Mouse (Mus musculus): ENCODE data around the gene Alg13.

Alg13 gene

DNA sequence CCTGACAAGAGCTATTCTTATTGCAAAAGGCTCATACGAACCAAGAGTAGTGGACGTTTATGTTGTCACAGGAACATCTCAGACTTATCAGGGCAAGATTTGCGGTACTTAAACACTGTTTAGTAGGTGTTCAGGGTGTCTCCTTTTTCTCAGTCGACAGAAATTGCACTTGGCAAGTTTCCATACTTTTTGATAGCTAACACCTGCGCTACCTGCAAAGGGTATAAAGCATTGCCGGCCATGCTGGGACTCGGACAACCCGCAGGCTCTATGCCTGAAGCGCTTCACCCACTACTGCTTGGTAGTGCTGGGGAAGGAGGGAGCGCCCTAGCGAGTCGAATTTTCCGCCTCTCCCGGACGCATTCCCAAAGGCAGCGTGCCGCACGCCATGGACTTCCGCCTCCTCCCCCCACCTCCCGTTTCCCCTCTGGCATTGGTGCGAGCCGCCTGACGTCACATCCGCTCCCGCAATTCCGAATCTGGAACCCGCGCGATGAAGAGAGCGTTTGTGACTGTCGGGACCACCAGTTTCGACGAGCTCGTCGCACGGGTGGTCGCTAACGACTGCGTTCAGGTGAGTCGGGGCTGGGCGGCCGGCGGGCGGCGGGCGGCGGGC lies at the start of gene Alg13:
Alg13 (plus strand) TSS at position 257 of the 616 bp plus-strand sequence.
- peak; percentile 30 to 36 for DNase-seq (ENCODE audit: low spot score in 2 of 2)

DNA sequence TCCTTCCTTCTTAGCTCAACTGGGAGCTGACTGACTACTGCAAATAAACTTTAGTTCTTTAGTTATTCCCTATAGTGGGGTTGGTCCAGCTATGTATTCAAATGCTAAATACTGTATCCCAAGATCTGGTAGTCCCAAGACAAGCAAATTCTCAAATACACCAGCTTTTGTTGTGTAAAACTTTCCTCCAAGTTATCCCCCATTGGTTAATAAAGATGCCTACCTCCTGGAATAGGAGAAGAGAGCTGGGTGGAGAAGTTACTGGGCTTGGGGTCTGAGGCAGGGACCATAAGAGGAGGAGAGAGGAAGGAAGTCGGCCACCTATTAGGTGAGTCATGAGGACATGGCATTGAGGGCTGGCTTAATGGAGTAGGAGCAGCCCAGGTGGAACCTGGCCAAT lies 49.0 kb upstream of the Alg13 start:
- no peak for DNase-seq (ENCODE audit: low spot score in 2 of 2)

DNA sequence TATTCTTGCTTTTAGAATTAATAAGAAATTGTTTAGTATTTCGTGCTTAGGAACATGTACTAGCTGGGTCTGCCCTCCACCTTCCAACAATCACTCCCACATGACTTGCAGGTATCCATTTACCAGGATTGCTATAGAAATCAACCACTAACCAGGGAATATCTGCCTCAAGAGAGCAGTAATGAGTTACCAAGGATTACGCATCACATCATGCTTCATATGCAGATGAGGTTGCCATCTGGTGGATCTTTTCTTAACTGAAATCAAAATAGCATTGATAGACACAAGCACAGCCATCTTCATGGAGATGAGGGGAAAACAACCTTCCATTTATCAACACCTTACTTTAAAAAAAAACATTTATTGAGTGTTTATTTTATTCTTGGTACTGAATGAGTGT lies 16.1 kb upstream of the Alg13 start:
- DNase-seq (ENCODE audit: low spot score in 2 of 2) = no peak

DNA sequence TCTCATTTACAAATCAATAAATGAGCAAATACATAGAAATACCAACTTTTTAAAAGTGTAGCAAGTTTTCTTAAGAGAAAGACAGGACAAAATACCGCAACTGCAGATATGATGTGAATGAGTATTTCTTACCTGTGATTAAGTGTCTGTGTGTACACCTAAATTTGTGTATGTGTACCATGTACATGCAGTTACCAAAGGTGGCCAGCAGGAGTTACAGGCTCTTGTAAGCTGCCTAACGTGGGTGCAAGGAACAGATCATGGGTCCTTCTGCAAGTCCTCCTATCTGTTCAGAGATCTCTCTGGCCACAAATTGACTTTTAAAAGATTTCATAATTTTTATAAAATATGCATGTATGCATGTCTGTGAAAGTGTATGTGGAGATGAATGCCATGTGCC lies 11.9 kb upstream of the Alg13 start:
- no peak for DNase-seq (ENCODE audit: low spot score in 2 of 2)

DNA sequence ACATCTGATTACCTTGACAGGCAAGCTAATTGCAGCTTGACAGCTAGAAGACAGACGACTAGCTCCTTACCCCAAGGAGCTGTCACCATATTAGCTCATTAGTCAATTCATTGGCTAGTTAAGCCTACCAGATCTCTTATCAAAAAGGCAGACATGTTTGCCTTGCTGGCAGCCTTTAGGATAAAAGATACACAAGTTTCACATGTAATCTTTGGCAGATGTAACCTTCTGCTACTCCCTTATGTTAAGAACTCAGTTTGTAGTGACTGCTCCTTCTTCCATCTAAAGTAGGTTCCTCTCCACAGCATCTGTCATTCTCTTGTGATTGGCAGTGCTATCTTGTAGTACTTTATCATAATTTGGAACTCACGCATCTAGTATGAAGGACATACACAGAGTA lies 3.6 kb upstream of the Alg13 start:
- DNase-seq (ENCODE audit: low spot score in 2 of 2) = no peak

DNA sequence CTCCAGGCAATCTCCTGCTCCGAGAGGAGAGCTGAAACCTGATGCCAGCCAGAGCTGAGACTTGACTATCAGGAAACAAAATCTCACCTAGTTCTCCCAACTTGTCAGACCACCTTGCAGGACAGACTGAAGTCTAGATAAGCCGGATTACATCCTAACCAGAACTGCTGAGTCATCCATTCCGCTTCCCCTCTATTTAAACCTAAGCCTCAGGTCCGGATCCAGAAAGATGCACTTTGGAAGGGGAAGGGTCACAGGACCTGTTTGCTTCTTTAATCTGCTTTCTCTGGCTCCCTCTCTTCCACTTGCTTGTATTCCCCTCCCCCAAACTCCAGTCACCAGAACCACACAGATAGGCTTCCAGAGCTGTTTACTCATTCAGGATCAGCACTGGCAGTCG lies 2.6 kb upstream of the Alg13 start:
- no peak for DNase-seq (ENCODE audit: low spot score in 2 of 2)

DNA sequence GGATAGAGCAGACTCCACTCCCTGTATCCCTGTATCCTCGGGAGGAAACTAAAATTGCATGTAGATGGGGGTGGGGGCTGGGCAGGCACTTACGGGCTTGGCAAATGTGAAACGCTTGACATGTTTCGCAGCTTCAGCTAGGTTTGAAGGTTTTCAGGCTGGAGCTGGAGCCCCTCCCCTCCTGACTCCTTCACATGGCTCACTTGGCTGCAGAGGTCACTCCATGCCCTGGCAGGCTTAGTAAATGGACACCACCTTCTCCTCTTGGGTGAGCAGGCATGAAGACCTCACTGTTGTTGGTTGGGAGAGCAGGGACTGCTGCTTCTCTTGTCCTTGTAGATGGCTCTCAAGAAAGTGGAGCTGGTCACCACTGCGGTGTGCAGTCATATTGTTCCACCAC lies 1.6 kb upstream of the Alg13 start:
- no peak for DNase-seq (ENCODE audit: low spot score in 2 of 2)

DNA sequence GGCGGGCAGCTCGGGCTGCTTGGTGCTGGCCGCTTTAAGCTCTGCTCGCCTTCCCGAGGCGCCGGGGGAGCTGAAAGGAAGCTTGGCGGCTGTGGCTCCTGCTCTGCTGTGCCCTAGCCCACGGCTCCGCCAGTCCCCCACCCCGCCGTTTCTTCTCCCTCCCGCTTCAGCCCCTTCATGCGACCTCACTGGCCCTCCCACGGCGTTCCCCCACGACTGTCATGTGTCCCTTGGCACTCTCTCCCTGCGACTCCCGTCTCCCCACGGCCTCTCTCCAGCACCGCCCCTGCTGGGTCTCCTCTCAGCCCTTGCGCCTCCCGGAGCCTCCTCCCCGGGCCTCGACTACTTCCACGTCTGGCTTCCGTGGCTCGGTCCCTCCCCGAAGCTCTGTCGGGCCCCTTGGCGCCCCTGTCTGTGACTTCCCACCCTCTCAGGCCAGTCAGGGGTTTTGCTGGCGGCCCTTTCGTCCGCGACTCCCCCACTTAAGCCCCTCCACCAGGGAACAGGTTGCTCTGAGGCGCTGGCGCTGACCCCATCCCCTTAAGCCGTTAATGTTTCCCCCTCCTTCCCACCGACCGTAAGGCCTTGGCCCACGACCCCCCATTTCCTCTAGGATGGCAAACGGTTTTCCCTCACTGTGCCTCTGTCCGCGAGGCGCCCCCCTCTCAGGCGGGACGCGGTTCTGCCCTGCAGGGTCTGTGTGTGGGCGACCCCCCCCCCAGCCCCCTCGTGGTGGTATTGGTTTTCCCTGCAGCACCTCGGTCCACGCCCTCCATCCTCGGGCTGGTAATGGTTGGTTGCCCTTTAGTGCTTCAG lies 768 bp downstream of the Alg13 start:
- DNase-seq (ENCODE audit: low spot score in 2 of 2) = peak in 1 of 2 experiments; percentile 5

DNA sequence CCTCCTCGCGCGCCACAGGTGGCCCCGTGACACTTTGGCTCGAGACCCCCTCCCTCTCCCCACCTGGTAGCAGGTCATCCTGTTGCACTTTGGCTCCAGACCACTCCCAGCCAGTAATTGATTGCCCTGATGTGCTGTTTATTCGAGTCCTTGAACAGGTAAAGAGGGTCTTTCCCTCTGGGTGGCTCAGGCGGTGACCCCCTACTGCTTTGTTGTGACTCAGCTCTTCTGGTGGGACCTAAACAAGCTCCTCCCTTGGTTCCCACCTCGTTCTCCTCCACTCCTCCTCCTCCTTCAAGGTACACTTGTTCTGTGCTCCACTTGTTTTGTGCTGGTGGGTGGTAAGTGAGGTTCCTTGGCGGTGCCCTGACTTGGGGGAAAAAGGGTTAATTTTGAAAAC lies 1.8 kb downstream of the Alg13 start:
- no peak for DNase-seq (ENCODE audit: low spot score in 2 of 2)

DNA sequence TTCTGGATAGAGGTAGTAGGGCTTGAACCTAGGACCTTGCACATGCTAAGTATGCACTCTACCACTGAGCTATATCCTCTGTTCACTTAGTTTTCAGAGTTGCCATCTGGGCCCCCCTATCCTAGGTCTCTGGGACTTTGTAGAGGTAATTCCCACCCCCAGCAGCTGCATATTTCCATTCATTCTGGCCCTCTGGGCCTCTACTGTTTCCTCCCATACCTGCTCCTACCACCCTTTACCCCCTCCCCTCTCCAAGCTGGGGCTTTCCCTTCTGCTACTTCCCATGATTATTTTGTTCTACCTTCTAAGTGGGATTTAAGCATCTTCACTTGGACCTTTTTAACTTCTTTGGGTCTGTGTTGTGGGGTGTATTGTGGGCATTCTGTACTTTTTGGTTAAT lies 7.8 kb downstream of the Alg13 start:
- DNase-seq (ENCODE audit: low spot score in 2 of 2) = no peak

DNA sequence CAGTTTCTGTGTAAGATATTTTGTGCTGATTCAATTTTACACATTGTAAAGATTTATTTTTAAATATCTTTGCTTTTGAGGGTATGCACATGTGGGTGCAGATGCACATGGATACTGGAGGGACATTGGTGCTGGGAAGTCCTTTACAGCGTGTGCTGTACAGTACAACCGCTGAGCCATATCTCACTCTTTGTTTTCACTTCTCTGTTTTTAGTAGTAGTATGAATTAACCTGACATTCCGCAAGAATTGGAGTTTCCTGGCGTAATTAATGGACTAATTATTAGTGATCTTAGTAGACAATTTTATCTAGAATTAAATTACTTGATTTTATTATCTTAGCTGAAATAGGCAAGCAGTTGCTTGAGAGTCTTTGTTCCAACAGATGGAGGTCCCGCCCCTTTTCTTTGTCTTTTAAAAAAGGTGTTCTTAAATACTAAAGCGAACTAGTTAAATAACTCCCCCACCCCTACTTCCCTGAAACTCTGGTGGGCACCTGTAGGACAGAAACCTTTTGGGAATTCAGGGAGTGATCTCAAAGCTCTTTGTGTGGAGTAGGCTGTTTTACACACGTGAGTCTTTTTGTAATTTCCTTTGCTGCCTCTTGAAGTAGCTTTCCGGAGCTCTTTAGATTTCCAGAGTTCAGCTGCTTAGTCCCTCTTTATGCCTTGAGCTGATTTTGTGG lies 17.9 kb downstream of the Alg13 start:
- DNase-seq (ENCODE audit: low spot score in 2 of 2) = no peak

DNA sequence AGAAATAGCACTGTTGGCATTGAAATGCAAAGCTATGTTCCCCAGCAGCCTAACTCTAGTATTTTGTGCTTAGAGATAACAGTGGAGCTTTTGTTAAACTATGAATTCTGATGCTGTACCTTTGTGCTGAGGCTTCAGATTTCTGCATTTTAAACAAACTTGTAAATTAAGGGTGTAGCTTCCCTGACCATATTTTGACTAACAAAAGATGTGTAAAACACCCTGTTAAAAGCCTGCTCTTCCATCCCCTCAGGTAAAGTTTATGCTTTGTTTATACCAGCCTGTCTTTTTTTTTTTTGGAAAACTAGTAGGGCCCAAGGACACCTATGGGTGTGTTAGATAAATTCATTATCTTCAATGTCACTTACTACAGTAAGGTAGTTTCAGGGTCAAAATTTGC lies 20.3 kb downstream of the Alg13 start:
- no peak for DNase-seq (ENCODE audit: low spot score in 2 of 2)

DNA sequence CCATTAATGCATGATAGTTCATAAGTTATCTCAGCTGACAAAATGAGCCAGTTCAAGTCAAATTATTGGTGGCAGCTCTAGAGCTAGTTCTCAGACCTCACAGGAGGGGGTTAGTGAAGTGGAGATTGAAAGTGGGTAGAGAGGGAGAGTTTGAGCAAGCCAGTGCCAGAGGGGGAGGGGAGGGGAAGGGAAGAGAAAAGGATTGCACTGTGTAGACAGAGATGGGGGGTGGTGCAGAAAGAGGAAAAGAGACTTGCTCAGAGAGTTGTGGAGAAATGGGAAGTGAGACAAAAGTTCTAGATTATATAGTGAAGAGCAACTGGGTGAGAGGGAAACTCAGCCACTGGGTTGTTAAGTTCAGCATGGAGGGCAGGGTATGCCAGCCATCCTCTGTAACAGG lies 20.8 kb downstream of the Alg13 start:
- no peak for DNase-seq (ENCODE audit: low spot score in 2 of 2)

DNA sequence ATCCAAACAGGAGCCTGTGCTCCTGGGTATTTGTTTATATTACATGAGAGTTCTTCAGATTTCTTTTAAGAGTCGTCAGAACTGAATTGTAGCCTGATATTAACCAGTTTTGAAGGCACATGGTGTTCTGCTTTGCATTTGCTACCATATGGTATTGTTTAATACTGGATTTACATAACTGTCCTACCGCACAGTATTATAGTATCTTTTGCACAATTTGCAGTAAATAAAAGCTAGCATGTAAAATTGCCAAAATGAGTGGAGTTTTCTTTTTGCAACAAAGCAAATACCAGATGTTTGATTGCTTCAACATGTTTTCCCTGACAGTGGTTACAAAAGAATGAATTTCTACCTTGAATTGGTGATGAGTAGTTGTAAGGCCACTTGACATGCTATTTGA lies 56.6 kb downstream of the Alg13 start:
- DNase-seq (ENCODE audit: low spot score in 2 of 2) = no peak

DNA sequence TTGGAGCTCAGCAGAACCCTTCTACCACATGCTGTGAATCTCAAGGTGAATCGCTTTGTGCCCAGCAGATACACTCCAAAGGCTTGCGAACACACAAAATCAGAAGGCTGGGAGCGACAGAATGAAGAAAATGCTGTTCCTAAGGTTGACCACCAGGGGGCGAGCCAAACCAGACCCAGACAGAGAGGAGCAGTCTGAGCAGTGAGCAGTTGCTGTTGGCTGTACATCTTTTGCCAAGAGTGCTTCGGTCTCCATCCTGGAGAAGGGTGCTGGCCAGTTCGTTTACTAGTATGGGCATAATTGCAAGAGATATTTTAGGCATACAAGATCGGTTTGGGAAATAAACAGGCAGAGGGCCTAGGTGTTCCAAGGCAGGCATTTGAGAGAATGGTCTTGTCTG lies 85.9 kb downstream of the Alg13 start:
- peak; percentile 3 to 26 for DNase-seq (ENCODE audit: low spot score in 2 of 2)

DNA sequence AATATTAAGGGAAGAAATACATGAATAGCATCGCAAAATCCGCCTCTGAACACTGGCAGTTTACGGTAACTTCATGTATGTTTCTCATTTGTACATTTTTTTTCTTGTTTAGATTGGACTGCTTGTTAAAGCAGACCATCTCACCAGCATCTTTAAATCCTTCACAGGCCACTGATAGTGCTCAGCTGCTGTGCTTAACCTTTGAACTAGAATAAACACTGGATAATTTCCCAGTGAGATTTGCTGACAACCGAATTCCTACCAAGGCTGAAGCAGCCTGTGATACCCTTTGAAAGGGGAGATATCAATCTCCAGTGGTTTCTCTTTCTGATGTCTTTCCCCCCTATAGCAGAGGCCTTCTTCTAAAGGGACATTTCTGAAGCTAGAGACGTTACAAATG lies 90.4 kb downstream of the Alg13 start:
- no peak for DNase-seq (ENCODE audit: low spot score in 2 of 2)

DNA sequence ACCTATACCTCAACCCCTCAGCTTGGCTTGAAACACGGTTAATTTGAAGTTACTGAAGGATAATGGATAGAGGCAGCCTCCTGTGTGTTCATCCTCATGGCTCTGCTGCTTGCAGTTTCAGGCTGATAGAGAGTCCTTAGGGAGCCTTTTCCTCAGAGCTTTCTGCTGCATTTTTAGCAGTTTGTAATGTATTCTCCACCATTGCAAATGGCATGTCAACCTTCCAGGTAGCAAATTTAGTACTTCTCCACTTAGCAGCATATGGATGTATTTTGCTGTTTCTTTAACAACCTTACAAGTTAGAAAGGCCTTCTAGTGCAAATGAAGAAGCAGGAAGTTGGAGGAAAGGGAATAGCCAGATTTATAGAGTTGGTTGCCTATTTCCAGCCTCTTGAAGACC lies 102.7 kb downstream of the Alg13 start:
- DNase-seq (ENCODE audit: low spot score in 2 of 2) = no peak

DNA sequence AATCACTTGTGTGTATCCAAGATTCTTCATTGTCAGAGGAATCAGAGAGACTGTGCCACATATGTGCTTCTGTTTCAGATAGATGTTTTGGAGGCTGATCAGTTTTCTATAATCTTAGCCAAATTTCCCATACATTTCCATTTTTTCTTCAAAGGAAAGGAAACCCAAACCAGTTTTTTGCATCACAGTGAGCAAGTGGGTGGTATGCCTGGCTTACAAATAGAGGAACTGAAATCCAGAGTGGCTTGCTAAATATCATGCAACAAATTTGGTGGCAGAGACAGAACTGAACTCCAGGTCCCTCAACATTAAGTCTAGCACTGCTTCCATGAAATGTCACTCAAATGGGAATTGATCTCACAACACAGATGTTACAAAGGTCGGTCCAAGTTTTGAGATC lies 103.5 kb downstream of the Alg13 start:
- no peak for DNase-seq (ENCODE audit: low spot score in 2 of 2)

DNA sequence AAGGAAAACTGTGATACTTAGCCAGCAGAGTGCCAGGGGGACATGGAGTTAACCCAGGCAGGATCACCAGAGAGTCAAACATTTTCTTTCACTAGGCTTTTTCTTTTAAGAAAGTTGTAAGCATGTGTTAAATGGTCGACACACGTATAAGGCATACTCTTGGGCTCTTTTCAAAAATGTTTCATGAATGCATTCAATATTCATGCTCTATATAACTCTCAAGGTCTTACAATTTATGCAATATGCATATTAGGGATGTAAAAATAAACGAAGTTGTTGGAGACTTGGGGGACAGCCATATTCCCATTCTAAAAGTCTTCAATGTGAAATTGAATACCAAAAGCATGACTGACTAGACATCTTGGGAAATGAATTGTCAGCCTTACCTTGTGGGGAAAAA lies 106.2 kb downstream of the Alg13 start:
- DNase-seq (ENCODE audit: low spot score in 2 of 2) = no peak
